Mouse (Mus musculus): Measurements from ENCODE around the gene Psmd14. TPM values are rescaled to one million over a fixed set of nuclear protein-coding genes. Genes with fewer than 3 reads are reported as not detected.

Psmd14 gene
- polyA plus RNA-seq, 1 experiment from 2014 or later: 200 TPM

DNA sequence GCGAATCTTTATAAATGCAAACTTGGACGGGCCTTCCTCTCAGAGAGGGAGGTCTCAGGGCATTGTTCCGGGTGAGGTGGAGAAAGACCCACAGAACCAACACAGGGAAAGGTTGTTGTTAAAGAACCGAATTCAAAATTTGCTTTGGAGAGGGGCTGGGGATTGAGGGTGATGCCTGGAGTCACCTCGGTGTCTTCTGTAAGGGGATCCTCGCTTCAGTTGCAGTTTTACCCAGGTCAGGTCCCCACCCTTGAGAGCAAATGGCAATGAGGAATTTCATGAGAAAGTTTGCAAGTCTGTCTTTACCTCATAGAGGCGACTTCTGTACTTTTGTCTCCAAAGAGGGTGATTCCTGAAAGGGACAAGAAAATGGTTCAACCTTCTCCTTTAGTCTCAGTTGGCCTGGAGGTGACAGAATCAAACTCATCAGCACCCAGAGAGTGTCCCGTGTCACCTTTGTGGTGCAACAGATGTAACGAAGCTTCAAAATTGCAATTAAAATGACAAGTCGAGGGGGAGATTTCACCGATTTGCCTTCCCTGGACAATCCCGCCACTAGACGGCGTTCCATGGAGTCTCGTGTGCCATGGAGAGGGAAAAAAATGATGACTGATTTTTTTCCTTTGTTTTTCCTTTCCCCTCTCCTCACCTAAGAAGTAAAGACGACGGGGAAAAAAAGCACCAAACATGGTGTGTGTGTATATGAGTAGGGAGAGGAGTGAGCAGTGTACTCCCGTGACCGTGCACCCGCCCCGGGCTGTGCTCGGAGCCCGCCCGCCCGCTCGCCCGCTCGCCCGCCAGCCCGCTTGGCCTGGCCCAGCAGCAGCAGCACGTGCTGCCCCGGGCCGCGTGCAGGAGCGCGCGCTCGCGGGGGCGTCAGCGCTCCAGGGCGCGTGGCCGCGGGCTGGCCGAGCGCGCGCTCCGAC is 103.3 kb downstream of the Psmd14 start:
- Histone ChIP-seq H3K36me3 (no peaks in the 10 kb centered on the region), H3K9me3 (no peaks in the 10 kb centered on the region), H3K27ac (peak overlapping the region; percentile 53; the same call in 1 of the 2 replicates), H3K4me3 (peak overlapping the region; percentile 46), H3K27me3 (peaks cover 82% of the 10 kb centered on the region), H3K9ac (peak overlapping the region; percentile 73), H3K4me2 (peak overlapping the region; percentile 83), H3K4me1 (peaks cover 21% of the 10 kb centered on the region)
- peak; percentile 78 for ATAC-seq (ENCODE audit: insufficient number of reproducible peaks, insufficient read depth, low FRiP score, low TSS enrichment, low read depth)
- 3% methylated on average over 23 of the region's 50 CpGs for WGBS

DNA sequence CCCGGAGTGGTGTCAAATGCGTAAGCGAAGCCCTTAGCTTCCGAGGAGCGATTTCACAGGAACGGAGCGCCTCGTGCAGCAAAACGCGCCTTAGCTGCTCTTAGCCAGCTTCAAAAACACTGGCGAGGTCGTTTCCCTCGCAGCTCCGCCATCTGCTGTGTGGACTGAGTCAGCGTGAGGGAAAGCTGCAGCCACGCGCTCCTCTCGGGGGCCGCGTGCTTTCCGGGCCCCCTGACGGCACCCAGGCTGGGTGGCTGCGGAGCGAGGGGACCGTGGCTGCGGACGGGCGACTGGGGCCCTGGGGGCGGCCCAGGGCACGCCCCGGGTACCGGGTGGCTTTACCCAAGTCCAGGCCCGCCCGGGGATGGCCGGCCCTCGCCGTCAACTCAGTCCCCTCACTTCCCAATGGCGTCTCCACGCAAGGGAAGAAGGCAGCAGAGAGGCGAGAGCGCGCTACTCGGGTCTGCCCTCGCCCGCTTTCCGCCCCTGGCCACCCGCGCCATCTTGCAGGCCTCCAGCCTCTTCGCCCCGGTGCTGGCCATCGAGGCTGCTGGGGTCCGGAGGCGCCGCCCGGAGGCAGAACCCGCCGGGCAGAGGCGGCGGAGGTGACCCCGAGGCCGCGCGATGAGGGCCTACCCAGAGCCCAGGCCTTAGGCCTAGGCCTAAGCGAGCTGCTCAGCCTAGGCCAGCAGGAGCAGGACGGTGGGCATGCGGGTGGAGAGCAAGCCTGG is 104.3 kb downstream of the Psmd14 start:
- peak; percentile 59 for ATAC-seq (ENCODE audit: insufficient number of reproducible peaks, insufficient read depth, low FRiP score, low TSS enrichment, low read depth)
- peaks cover 78% of the 10 kb centered on the region for H3K27me3 ChIP-seq
- peak overlapping the region; percentile 73 for H3K9ac ChIP-seq
- peak overlapping the region; percentile 46 for H3K4me3 ChIP-seq
- H3K36me3 ChIP-seq: no peaks in the 10 kb centered on the region
- no peaks in the 10 kb centered on the region for H3K9me3 ChIP-seq
- peak overlapping the region; percentile 53 for H3K27ac ChIP-seq
- H3K4me1 ChIP-seq: peaks cover 21% of the 10 kb centered on the region
- H3K4me2 ChIP-seq: peak overlapping the region; percentile 83
- 6% methylated on average over 61 of the region's 66 CpGs for WGBS

DNA sequence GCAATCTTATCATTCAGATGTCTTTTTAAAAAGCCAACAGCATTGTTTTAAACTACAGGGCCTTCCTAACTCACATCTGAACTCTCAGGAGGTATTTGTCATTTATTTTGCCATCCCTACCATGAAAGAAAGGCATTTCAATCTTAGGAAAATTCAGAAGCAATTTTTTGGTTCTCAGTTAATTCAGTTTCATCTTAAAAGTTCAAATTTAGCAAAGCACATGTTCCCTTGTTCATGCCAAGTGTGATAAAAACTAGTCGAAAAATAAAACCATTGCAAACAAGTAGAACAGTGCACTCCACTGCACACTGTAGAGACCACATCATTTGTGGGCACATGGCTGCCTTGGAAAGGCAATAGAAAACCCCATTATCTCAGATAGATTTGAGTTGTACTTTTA is 106.7 kb downstream of the Psmd14 start:
- no peaks in the 10 kb centered on the region for H3K9me3 ChIP-seq
- 76% methylated on average over 1 of the region's 1 CpGs for WGBS
- ATAC-seq (ENCODE audit: insufficient number of reproducible peaks, insufficient read depth, low FRiP score, low TSS enrichment, low read depth): no peak
- no peak overlapping the region for H3K9ac ChIP-seq
- no peak overlapping the region for H3K27ac ChIP-seq
- no peak overlapping the region for H3K4me2 ChIP-seq
- no peak overlapping the region for H3K4me3 ChIP-seq
- peaks cover 63% of the 10 kb centered on the region for H3K27me3 ChIP-seq
- peaks cover 13% of the 10 kb centered on the region for H3K4me1 ChIP-seq
- no peaks in the 10 kb centered on the region for H3K36me3 ChIP-seq

DNA sequence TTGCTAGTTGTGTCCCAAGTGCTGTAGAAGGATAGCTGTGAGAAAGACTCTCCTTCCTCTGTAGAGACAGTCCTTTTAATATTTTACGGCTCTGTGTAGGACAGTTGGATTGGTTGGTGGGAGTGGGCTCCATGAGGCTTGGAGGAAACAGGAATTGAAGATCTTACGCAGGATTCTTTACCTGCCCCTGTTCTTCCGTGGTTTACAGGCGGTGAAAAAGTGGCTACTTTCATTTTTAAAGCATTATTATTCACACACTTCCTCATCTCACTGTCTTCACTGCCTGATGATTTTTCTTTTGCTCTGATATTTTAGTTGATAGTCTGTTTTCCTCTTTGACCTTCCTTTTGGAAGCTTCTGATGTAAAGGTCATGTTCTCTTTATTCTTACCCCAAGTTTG is 108.7 kb downstream of the Psmd14 start:
- Histone ChIP-seq H3K4me2 (no peak overlapping the region), H3K36me3 (no peaks in the 10 kb centered on the region), H3K27ac (no peak overlapping the region), H3K9me3 (no peaks in the 10 kb centered on the region), H3K9ac (no peak overlapping the region), H3K4me1 (peaks cover 7% of the 10 kb centered on the region), H3K27me3 (peaks cover 47% of the 10 kb centered on the region), H3K4me3 (no peak overlapping the region)
- ATAC-seq (ENCODE audit: insufficient number of reproducible peaks, insufficient read depth, low FRiP score, low TSS enrichment, low read depth): no peak
- WGBS: 77% methylated on average over 4 of the region's 4 CpGs

DNA sequence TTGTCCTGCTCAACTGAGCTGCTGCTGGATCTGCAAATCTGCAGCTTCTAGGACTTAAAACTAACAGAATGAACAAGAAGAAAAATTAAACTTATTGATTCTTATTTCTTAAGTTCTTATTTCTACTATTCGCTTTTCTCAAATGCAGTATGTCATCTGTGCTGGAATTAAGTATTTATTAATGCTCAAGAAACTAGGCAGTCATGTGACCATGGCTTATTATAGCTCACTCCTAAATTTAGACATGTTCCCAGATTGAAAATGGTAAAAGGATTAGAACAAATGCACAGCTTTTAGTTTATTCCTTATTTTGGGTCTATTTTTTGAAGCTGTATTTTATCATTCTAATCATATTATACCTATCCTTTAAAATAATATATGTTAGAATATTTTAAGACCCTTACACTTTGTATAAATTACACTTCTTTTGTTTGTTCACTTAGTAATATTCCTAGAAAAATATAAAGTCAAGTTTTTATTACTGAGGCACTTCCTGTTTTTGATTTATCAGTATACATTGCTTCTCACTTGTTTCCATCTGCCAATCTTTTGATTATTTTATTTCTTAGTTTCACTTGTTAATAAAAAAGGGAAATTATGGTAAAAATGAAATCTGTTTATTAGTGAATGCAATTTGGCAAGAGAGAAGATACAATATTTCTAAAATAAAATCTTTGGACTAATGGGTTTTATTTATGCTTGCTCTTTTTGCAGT is 112.1 kb downstream of the Psmd14 start:
- WGBS: 78% methylated on average over 1 of the region's 1 CpGs
- H3K4me1 ChIP-seq: no peaks in the 10 kb centered on the region
- no peak overlapping the region for H3K9ac ChIP-seq
- H3K36me3 ChIP-seq: no peaks in the 10 kb centered on the region
- H3K27me3 ChIP-seq: peaks cover 23% of the 10 kb centered on the region
- no peaks in the 10 kb centered on the region for H3K9me3 ChIP-seq
- no peak overlapping the region for H3K4me3 ChIP-seq
- no peak overlapping the region for H3K27ac ChIP-seq
- no peak overlapping the region for H3K4me2 ChIP-seq
- ATAC-seq (ENCODE audit: insufficient number of reproducible peaks, insufficient read depth, low FRiP score, low TSS enrichment, low read depth): no peak

DNA sequence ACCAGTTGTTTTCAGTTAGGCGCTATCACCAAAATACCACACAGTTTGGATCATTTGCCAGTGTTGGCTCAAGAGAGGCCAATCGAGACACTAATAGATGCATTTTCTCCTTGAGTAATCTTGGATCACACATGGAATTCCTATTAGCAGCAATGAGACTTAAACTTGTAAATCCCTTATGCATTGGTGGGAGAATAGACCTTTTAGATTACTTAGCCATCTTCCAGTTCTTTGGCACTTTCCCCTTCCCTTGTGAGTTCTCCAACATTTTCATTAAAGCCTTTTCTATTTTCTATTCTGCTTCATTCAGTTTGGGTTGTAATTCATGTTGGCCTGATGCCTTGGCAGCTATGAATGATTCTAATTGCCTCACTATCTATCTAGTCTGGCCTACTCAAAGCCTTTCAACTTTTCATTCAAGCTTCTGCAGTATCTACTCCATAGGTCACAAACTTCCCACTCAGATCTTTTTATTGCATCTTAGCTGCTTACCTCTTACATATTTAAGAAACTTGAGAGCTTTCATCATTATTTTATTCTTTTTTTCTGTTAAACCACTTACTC is 125.8 kb downstream of the Psmd14 start:
- H3K27ac ChIP-seq: no peak overlapping the region
- no peaks in the 10 kb centered on the region for H3K27me3 ChIP-seq
- no peak overlapping the region for H3K4me2 ChIP-seq
- no peaks in the 10 kb centered on the region for H3K9me3 ChIP-seq
- no peak overlapping the region for H3K9ac ChIP-seq
- ATAC-seq (ENCODE audit: insufficient number of reproducible peaks, insufficient read depth, low FRiP score, low TSS enrichment, low read depth): no peak
- no peaks in the 10 kb centered on the region for H3K4me1 ChIP-seq
- H3K36me3 ChIP-seq: no peaks in the 10 kb centered on the region
- no peak overlapping the region for H3K4me3 ChIP-seq
- 86% methylated on average over 2 of the region's 2 CpGs for WGBS

Small RNA genes within 50 kb of the gene (microRNA-seq; reads per million reads assigned to microRNA genes)
- gene Gm22403: not detected

Other genes starting within 250 kb of the Psmd14 start
- 32.0 and 34.7 TPM in 2 replicates for gene Tank, start 133.1 kb upstream of the Psmd14 start, polyA plus RNA-seq (2015; fragmentation: Nextera tagmentation; extraction: Ambion mirVana)
- gene Tbr1, start 91.2 kb downstream of the Psmd14 start, polyA plus RNA-seq (2015; fragmentation: Nextera tagmentation; extraction: Ambion mirVana): 0.20 and 0.34 TPM in 2 replicates

All from embryonic facial prominence, embryonic 13.5 days (tissue).